Mouse (Mus musculus): ENCODE results near the gene Gm26661. TPM values are rescaled to one million over a fixed set of nuclear protein-coding genes. Genes with fewer than 3 reads are reported as not detected.

The Gm26661 gene
- polyA plus RNA-seq, 1 experiment from 2014 or later, result not detected

Other genes starting within 250 kb of the Gm26661 start
- gene Gm3558, start 223.0 kb upstream of the Gm26661 start, polyA plus RNA-seq (2014; fragmentation: Nextera tagmentation; extraction: Ambion mirVana), result 0.55 and 0.92 TPM in 2 replicates
- gene Gm10338, start 196.0 kb upstream of the Gm26661 start, polyA plus RNA-seq (2014; fragmentation: Nextera tagmentation; extraction: Ambion mirVana), result not detected in 2 replicates
- not detected in 2 replicates for gene Gm10128, start 147.6 kb upstream of the Gm26661 start, polyA plus RNA-seq (2014; fragmentation: Nextera tagmentation; extraction: Ambion mirVana)
- 23.2 and 27.2 TPM in 2 replicates for gene Flnb, start 26.4 kb downstream of the Gm26661 start, polyA plus RNA-seq (2014; fragmentation: Nextera tagmentation; extraction: Ambion mirVana)
- not detected in 2 replicates for gene Gm45521, start 165.7 kb downstream of the Gm26661 start, polyA plus RNA-seq (2014; fragmentation: Nextera tagmentation; extraction: Ambion mirVana)
- not detected in 2 replicates for gene Dnase1l3, start 203.0 kb downstream of the Gm26661 start, polyA plus RNA-seq (2014; fragmentation: Nextera tagmentation; extraction: Ambion mirVana)
- 19.2 and 19.5 TPM in 2 replicates for gene Abhd6, start 211.3 kb downstream of the Gm26661 start, polyA plus RNA-seq (2014; fragmentation: Nextera tagmentation; extraction: Ambion mirVana)